Mouse (Mus musculus) left cerebral cortex, adult 11 months (tissue): ENCODE data around the gene Adamtsl5.

ENCODE experiments used
- DNase-seq: peaks from one replicate; pipeline ENCODE4 v3.0.0; 2022; ENCODE audit warnings: low spot score

Adamtsl5 gene

GRCm38 (mm10) chr10:80317011-80317410 is 31.2 kb downstream of the Adamtsl5 start:
- DNase-seq: no peak

- no peak for DNase-seq
Measured at GRCm38 (mm10) chr10:80316359-80316781, 31.8 kb downstream of the Adamtsl5 start.

GRCm38 (mm10) chr10:80315315-80315714 is 32.9 kb downstream of the Adamtsl5 start:
- no peak for DNase-seq

- no peak for DNase-seq
Measured at GRCm38 (mm10) chr10:80314494-80315001, 33.7 kb downstream of the Adamtsl5 start.

- no peak for DNase-seq
Measured at GRCm38 (mm10) chr10:80313627-80314201, 34.5 kb downstream of the Adamtsl5 start.

- no peak for DNase-seq
Measured at GRCm38 (mm10) chr10:80312586-80313504, 35.4 kb downstream of the Adamtsl5 start.

- no peak for DNase-seq
Measured at GRCm38 (mm10) chr10:80311560-80311959, 36.7 kb downstream of the Adamtsl5 start.

GRCm38 (mm10) chr10:80304862-80305261 is 43.4 kb downstream of the Adamtsl5 start:
- DNase-seq: no peak

- DNase-seq: no peak
Measured at GRCm38 (mm10) chr10:80304458-80304857, 43.8 kb downstream of the Adamtsl5 start.

- DNase-seq: peak; percentile 67
Measured at GRCm38 (mm10) chr10:80302471-80302881, 45.7 kb downstream of the Adamtsl5 start.

- DNase-seq: no peak
Measured at GRCm38 (mm10) chr10:80302082-80302355, 46.2 kb downstream of the Adamtsl5 start.

- no peak for DNase-seq
Measured at GRCm38 (mm10) chr10:80301256-80302081, 46.7 kb downstream of the Adamtsl5 start.

GRCm38 (mm10) chr10:80300672-80301181 is 47.5 kb downstream of the Adamtsl5 start:
- no peak for DNase-seq

GRCm38 (mm10) chr10:80299824-80300223 is 48.4 kb downstream of the Adamtsl5 start:
- no peak for DNase-seq

GRCm38 (mm10) chr10:80299301-80299700 is 48.9 kb downstream of the Adamtsl5 start:
- no peak for DNase-seq

- DNase-seq: peak; percentile 80
Measured at GRCm38 (mm10) chr10:80298571-80299281, 49.5 kb downstream of the Adamtsl5 start.

- DNase-seq: no peak
Measured at GRCm38 (mm10) chr10:80297526-80298133, 50.6 kb downstream of the Adamtsl5 start.

GRCm38 (mm10) chr10:80296824-80297223 is 51.4 kb downstream of the Adamtsl5 start:
- no peak for DNase-seq

GRCm38 (mm10) chr10:80295618-80296425 is 52.4 kb downstream of the Adamtsl5 start, which contains the start of gene Apc2:
Gene Apc2, plus strand, starts transcription at chr10:80295977.
- DNase-seq: peak; percentile 71

GRCm38 (mm10) chr10:80294788-80295303 is 53.4 kb downstream of the Adamtsl5 start:
- no peak for DNase-seq
